Mouse (Mus musculus): Measurements from ENCODE around the gene Itpr2.

GRCm38 (mm10) chr6:146515936-146516335 lies 13.9 kb upstream of the Itpr2 start:
- TF ChIP-seq CTCF (IDR thresholded peaks at IDR 0.05; ENCODE audit: low read depth, low read length) (no peak), TAL1 (conservative IDR thresholded peaks at IDR 0.05; ENCODE audit: low read depth, low read length) (no peak), GATA1 (IDR thresholded peaks at IDR 0.05; ENCODE audit: borderline replicate concordance, low read length) (no peak), POLR2AphosphoS5 (IDR thresholded peaks at IDR 0.05; ENCODE audit: insufficient replicate concordance, low read depth, low read length) (no peak)

Data from G1E (cell line).